Comparison of ENCODE assay signal across 9 mouse cellular contexts in the genomic region with DNA sequence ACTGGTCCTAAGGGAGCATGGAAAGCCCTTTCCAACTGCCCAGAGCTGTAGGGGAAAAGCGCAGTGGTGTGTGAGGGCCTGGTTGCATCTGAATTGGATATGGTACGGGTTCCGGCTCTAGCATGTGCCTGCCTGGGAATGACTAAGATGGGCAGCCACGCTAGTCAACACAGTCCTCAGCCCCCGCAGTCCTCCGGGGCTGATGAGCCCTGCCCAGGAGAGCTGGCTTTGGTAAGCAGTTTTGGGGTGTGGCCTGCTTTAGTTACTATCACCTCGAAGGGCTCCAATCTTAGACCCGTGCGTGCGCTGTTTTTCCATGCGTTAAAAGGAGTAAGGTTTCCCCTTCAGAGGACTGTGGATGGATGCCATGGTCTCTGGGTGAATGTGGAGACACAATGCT. TPM values are rescaled to one million over a fixed set of nuclear protein-coding genes. Genes with fewer than 3 reads are reported as not detected.
DNase-seq lines count a peak whose midpoint lies in the region; ATAC-seq and TF ChIP-seq lines count a peak whose summit lies in the region.
"Had no signal": no experiment of that assay in that cellular context is flagged by ENCODE, and none has a peak within 500 bp of the region (broad histone marks: within the 10 kb centered on the region; RNA-seq: fewer than 3 reads in every experiment).

No protein-coding gene starts in this region.

- H3K27ac ChIP-seq in kidney, postnatal 0 days: no peak overlapping the region
- peak overlapping the region; percentile 24 for H3K27ac ChIP-seq in heart, embryonic 13.5 days (replicated peaks)
- peak overlapping the region; percentile 72 for H3K27ac ChIP-seq in liver, embryonic 15.5 days (replicated peaks)
- H3K27ac ChIP-seq: limb, embryonic 12.5 days had no signal

- no peaks in the 10 kb centered on the region for H3K27me3 ChIP-seq in kidney, postnatal 0 days (ENCODE audit: insufficient read depth, low read length)
- no peaks in the 10 kb centered on the region for H3K27me3 ChIP-seq in heart, embryonic 13.5 days (replicated peaks)
- peaks cover 13% of the 10 kb centered on the region; the same call in 1 of the 2 replicates for H3K27me3 ChIP-seq in liver, embryonic 15.5 days
- H3K27me3 ChIP-seq: limb, embryonic 12.5 days had no signal

- intact Hi-C loops in left cerebral cortex, postnatal 25 days (cut with DNase I): no loop called here

- no peaks in the 10 kb centered on the region for H3K9me3 ChIP-seq in kidney, postnatal 0 days (replicated peaks; ENCODE audit: low read length)
- H3K9me3 ChIP-seq in heart, embryonic 13.5 days: no peaks in the 10 kb centered on the region
- H3K9me3 ChIP-seq in liver, embryonic 15.5 days (replicated peaks): 0 out of 2 replicates have a peak, but pooled peaks cover 2% of the 10 kb centered on the region
- H3K9me3 ChIP-seq: limb, embryonic 12.5 days had no signal

- peaks cover 8% of the 10 kb centered on the region; the same call in 1 of the 2 replicates for H3K4me1 ChIP-seq in kidney, postnatal 0 days (replicated peaks; ENCODE audit: insufficient read depth, low read length)
- H3K4me1 ChIP-seq in heart, embryonic 13.5 days: peaks cover 19% of the 10 kb centered on the region
- peaks cover 46% of the 10 kb centered on the region for H3K4me1 ChIP-seq in liver, embryonic 15.5 days (replicated peaks)

- DNase-seq in kidney, postnatal 0 days (ENCODE audit: low spot score): no peak
- DNase-seq in kidney, adult 9 months: no peak
- peak; percentile 22 for DNase-seq in ES-CJ7 (ENCODE audit: low read depth, low spot score)
- no peak for DNase-seq in left cerebral cortex, postnatal 25 days (ENCODE audit: low spot score in 2 of 2)
- DNase-seq in left cerebral cortex, adult 11 months (ENCODE audit: low spot score): no peak
- DNase-seq in layer of hippocampus, postnatal 36 days: no peak

- peak overlapping the region; percentile 30; the same call in 1 of the 2 replicates for H3K4me2 ChIP-seq in kidney, postnatal 0 days (ENCODE audit: low read length)
- peak overlapping the region; percentile 59 for H3K4me2 ChIP-seq in heart, embryonic 13.5 days
- H3K4me2 ChIP-seq in liver, embryonic 15.5 days: peak overlapping the region; percentile 71
- H3K4me2 ChIP-seq: limb, embryonic 12.5 days had no signal

- H3K9ac ChIP-seq in kidney, postnatal 0 days (ENCODE audit: low read depth, low read length): no peak overlapping the region
- H3K9ac ChIP-seq in heart, embryonic 13.5 days: peak overlapping the region; percentile 12; the same call in 1 of the 2 replicates
- H3K9ac ChIP-seq in liver, embryonic 15.5 days: peak overlapping the region; percentile 40
- H3K9ac ChIP-seq: limb, embryonic 12.5 days had no signal

- no peak; the same call in 1 of the 2 replicates for ATAC-seq in kidney, postnatal 0 days (replicated peaks; ENCODE audit: low FRiP score, low read depth)
- 0 out of 2 replicates have a peak, but pooled peaks have one; percentile 29 for ATAC-seq in heart, embryonic 13.5 days (ENCODE audit: extremely low read depth, insufficient number of reproducible peaks, low FRiP score, low TSS enrichment)
- ATAC-seq in liver, embryonic 15.5 days (ENCODE audit: insufficient read depth): peak; percentile 84

- H3K4me3 ChIP-seq in kidney, postnatal 0 days (replicated peaks; ENCODE audit: low read depth, low read length): no peak overlapping the region
- H3K4me3 ChIP-seq in heart, embryonic 13.5 days: peak overlapping the region; percentile 12; the same call in 1 of the 2 replicates
- H3K4me3 ChIP-seq in liver, embryonic 15.5 days (replicated peaks): peak overlapping the region; percentile 32
- H3K4me3 ChIP-seq: limb, embryonic 12.5 days had no signal

- WGBS in kidney, postnatal 0 days: 51% methylated on average over 11 of the region's 11 CpGs
- WGBS in heart, embryonic 13.5 days: 59% methylated on average over 11 of the region's 11 CpGs
- WGBS in liver, embryonic 15.5 days (ENCODE audit: insufficient replicate concordance): 48% methylated on average over 11 of the region's 11 CpGs

- no peaks in the 10 kb centered on the region for H3K36me3 ChIP-seq in kidney, postnatal 0 days (ENCODE audit: insufficient read depth, low read length)
- no peaks in the 10 kb centered on the region for H3K36me3 ChIP-seq in heart, embryonic 13.5 days
- no peaks in the 10 kb centered on the region for H3K36me3 ChIP-seq in liver, embryonic 15.5 days (replicated peaks)
- H3K36me3 ChIP-seq: limb, embryonic 12.5 days had no signal

- no peak for TF ChIP-seq CTCF in kidney, postnatal 0 days (IDR thresholded peaks at IDR 0.05; ENCODE audit: low read depth)

RNA-seq across cellular contexts. Expression of a gene that starts 16.4 kb away (rescaled TPM):
- 2,528 and 2,557 TPM in 2 replicates for polyA plus RNA-seq in kidney, postnatal 0 days (2015; fragmentation: Nextera tagmentation; extraction: Ambion mirVana)
- 1,623 and 1,726 TPM in 2 replicates for polyA plus RNA-seq in heart, embryonic 13.5 days (2015; fragmentation: Nextera tagmentation; extraction: Ambion mirVana)
- polyA plus RNA-seq in liver, embryonic 15.5 days (2015; fragmentation: Nextera tagmentation; extraction: Ambion mirVana): 2,115 and 2,296 TPM in 2 replicates
- total RNA-seq in left cerebral cortex, postnatal 25 days (2021): 100 to 1,000 TPM; 301 to 318 TPM
- total RNA-seq in layer of hippocampus, postnatal 36 days (2021): 100 to 1,000 TPM; 365 to 366 TPM

RNA-seq across cellular contexts. Expression of a gene that starts 20.8 kb away (rescaled TPM):
- polyA plus RNA-seq in kidney, postnatal 0 days (2015; fragmentation: Nextera tagmentation; extraction: Ambion mirVana): 25.6 and 29.6 TPM in 2 replicates
- 22.0 and 23.9 TPM in 2 replicates for polyA plus RNA-seq in heart, embryonic 13.5 days (2015; fragmentation: Nextera tagmentation; extraction: Ambion mirVana)
- 21.8 and 22.4 TPM in 2 replicates for polyA plus RNA-seq in liver, embryonic 15.5 days (2015; fragmentation: Nextera tagmentation; extraction: Ambion mirVana)
- total RNA-seq in left cerebral cortex, postnatal 25 days (2021): 10 to 100 TPM; 18.8 to 21.0 TPM
- 10 to 100 TPM; 23.6 to 24.0 TPM for total RNA-seq in layer of hippocampus, postnatal 36 days (2021)
